Mouse (Mus musculus) left cerebral cortex, postnatal 14 days (tissue): ENCODE measurements at regions not wholly inside any gene's neighbourhood (a gene's known extent, or its start where the extent isn't known, plus 50 kb on each side); places are given as distances from the start of the nearest gene placed in this dataset.

Source experiments
- DNase-seq, 2 experiments: peaks; one replicate each; pipeline ENCODE4 v3.0.0; 2021 to 2022; ENCODE audit warnings: low spot score in 2 of 2, mixed read lengths in 1 of 2
- intact Hi-C: fragments of 180-260 bp; cut with DNase I; formaldehyde crosslinking; loops from one replicate; pipeline ENCODE4 v1.15.1; 2025

DNA sequence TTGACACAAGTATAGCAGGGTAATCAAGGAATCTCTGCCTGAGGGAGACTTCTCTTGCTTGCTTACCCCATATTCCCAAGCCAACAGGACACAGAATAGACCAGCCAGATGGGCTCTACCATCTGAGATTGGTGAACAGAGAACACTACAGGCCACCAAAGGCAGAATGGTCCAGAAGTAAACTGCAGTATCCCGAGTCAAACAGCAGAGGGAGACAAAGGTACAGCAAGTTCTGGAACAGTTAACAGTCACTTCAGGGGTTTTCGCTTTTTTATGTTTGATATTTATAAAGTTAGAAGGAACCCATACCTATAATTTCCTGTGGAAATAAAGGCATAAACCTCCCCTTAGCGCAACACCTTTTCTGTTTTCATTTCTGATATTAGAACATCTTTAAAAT is 325.5 kb upstream of the 9130204L05Rik start:
- intact Hi-C loops: no loop called here
- peak; percentile 2 to 14 for DNase-seq
